Mouse (Mus musculus) heart, postnatal 4 days (tissue): Measurements from ENCODE around the gene Otub2. TPM values are rescaled to one million over a fixed set of nuclear protein-coding genes. Genes with fewer than 3 reads are reported as not detected.
A peak's percentile ranks its signal among the peaks of the same experiment; 100 is the strongest.

ENCODE experiments used
- DNase-seq: peaks from one replicate; pipeline ENCODE4 v3.0.0; 2021
- total RNA-seq, 2 experiments: library from RNA; stranded (reverse); gene quantifications; 2 replicates each; pipeline ENCODE4 v1.2.3; 2021

Gene Otub2
- total RNA-seq, 2 experiments from 2014 or later: 3.7 to 4.2 TPM

DNA sequence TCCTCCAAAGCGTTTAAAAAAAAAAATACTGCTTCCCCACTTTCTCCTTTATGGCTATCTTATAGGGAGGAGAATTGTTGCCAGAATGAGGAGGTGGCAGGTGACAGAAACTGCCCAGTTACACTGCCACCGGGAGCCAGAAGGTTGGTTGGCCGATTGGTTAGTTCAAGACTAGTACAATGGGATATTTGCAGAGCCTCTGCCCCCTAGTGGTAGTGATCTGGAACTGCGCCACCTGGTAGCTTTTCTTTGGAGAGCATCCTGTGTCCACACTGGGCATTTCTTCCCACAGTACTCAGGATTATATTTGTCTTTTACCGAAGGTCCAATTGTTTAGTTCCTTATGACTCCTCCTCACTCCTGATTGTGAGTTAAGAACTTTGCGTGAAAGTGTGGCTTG lies 16.8 kb upstream of the Otub2 start:
- peak; percentile 78 for DNase-seq

GRCm38 (mm10) chr12:103373530-103374236 lies 14.8 kb upstream of the Otub2 start:
- no peak for DNase-seq

GRCm38 (mm10) chr12:103376124-103376523 lies 12.4 kb upstream of the Otub2 start:
- DNase-seq: no peak

DNA sequence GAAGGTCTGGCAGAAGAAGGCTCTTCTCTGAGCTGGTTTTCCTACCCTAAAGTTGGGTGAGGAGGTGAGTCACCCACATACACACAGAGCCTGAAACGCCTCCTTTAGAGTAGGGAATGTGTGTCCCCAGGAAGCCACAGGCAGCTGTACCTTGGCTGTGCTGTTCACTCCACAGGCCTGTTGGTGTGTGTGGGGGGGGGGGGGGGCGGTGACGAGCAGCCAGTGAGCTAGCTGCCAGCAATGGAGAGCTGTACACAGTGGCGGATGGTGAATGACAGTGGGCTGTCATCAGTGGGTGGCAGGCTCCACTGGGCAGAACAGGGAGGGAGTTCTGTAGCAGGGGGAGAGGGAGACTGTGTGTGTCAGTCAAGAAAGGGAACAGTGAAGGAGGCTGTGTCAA lies 11.7 kb upstream of the Otub2 start:
- DNase-seq: no peak

DNA sequence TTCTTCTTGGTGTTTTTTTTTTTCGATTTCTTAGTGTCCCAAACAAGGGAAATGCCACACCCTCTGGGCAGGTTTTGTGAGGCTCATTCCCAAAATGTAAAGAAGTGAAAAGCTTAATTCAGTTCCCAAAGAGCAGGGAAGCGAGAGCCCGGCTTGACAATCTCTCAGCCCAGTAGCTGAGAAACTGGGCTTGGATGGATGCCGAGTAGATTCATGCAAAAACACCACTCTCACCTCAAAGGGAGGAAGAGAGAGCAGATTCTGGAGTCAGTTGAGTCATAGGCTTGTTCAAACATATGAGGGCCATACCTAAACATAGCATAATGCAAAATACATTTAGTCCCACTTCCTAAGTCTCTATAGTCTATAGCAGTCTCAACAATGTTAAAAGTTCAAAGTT lies 8.3 kb upstream of the Otub2 start:
- DNase-seq: no peak

GRCm38 (mm10) chr12:103389348-103389727 lies 856 bp downstream of the Otub2 start:
- no peak for DNase-seq

DNA sequence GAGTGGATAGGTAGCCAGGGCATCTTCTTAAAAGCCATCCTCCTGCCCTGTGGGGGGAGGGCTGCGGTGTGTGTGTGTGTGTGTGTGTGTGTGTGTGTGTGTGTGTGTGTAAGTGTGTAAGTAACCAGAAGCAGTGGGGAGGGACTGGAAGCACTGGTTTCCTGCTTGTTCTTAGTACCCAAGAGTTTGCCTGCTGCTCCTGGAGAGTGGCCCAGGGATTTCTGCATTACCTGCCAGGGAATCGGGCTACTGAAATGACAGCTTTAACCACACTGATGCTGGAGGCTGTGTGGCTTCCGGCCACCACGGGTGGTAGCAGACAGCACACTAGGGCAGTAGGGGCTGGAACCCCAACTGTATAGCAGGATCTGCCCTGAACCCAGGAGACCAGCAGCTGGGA lies 1.5 kb downstream of the Otub2 start:
- no peak for DNase-seq

DNA sequence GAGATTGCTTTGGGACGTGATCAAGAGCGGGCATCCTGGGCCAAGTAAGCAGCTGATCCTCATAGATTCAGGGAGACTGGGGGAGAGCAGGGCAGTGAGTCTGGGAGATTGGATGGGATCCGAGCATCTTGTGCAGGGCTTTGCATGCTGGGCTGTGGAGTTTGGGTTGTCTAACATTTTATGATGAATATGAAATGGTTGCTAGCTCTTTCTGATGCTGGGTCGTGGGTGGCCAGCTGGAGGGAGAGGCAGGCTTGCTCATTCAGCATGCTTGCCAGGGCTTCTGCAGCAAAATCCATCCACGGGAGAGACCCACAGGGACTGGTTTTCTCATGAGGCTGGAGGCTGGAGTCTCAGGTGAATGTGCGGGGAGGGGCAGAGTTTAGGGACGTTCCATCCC lies 2.6 kb downstream of the Otub2 start:
- DNase-seq: no peak

GRCm38 (mm10) chr12:103393528-103393927 lies 5.0 kb downstream of the Otub2 start:
- no peak for DNase-seq

DNA sequence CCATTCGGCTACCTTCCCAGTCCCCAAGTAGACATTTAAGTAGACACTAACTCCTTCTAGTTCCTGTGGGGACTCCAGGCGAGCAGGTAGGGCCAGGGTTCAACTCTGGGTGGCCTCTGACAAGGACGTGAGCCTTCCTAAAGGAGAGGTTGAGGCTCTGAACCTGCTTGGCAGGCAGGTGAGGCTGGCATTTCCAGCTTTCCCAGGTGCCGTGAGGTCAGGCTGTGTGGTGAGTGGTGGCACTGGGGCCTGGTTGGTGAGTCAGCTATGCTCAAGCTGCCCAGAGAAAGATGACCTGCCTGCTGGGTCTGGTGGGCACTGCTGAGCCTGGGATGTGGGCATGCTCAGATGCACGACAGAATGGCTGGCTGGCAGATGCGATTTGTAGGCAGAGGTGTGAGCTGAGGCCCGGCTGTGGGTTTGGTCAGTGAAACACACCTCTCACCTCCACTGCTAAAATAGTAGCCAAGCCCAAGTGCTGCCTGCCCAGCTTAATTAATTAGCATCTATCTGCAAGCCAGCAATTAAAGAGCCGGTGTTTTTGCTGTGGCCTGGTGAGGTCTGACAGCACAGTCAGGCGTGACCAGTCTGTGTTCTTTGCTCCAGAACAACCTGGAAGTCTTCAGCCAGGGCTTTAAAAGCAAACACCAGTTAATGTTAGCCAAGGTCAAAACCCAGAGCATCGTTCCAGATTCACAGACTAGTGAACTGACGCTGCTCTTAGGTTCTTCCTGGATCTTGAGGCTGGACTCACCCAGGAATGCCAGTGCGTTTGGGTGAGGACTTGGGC lies 7.2 kb downstream of the Otub2 start:
- no peak for DNase-seq

- no peak for DNase-seq
Observed at GRCm38 (mm10) chr12:103396751-103397150, 8.3 kb downstream of the Otub2 start.

GRCm38 (mm10) chr12:103404131-103404530 lies 15.6 kb downstream of the Otub2 start:
- DNase-seq: no peak

- DNase-seq: no peak
Observed at GRCm38 (mm10) chr12:103407720-103408119, 19.2 kb downstream of the Otub2 start, which contains the start of gene 9330161L09Rik. Gene 9330161L09Rik (minus strand): TSS chr12:103407820.

DNA sequence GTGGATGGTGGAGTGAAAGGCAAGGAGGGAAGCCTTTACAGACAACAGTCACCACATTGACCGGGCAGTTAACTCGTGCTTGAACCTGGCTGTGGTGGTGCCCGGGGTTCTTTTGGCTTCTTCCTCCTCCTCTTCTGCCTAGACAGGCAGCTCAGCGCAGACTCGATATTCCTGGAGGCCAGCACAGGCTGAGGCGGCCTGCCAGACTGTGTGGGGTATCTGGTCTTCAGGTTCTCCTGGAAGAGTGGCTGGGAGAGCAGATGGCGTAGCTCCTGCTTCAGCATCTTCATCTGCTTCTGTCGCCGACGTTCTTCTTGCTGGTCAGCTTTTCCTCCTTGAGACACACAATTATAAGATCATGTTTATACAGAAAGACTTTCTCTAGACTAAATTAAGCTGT lies 19.7 kb downstream of the Otub2 start:
- DNase-seq: no peak

- no peak for DNase-seq
Observed at GRCm38 (mm10) chr12:103425016-103425728, 36.7 kb downstream of the Otub2 start.

DNA sequence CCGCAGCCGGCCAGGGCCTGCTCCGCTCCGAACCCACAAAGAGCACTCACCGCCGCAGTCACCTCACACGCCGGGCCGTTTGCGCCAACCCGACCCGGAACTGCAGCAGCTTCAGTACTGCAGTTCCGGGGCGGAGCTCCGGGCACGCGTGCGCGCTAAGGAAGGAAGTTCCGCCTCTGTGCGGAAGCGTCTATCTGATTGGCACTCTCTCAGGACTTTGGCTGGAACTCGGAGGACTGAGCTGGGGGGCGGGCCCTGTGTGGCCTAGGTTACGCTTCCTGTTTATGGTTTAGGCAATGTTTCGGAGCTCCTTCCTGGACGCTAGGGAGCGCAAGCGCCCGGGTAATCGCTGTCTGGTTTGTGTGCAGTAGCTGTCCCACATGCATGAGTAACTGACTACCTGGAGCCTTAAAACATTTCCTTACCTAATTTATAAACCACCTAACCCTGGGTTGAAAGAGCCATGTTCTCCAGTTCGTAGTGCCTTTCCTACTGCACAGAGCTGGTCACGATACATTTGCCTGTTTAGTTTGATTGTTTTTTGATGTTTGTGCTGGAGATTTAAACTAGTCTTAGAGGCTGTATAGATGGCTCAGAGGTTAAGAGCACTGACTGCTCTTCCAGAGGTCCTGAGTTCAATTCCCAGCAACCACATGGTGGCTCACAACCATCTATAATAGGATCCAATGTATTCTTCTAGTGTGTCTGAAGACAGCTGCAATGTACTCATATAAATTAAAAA lies 37.4 kb downstream of the Otub2 start, which contains the start of gene Ddx24:
Gene Ddx24 (minus strand): TSS at position 102 of the 742 bp plus-strand sequence.
- DNase-seq: peak; percentile 98

DNA sequence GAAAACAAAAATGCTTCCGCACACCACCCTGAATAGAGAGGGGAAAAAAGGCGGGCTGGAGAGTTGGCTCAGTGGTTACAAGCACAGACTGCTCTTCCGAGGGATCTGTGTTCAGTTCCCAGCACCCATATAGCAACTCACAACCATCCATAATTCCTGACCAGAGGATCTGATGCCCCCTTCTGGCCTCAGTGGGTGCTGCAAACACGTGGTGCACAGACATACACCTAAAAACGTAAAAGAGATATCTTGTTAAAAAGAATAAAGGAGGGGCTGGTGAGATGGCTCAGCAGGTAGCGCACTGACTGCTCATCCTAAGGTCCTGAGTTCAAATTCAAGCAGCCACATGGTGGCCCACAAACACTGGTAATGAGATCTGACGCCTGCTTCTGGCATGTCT lies 38.2 kb downstream of the Otub2 start:
- no peak for DNase-seq

- DNase-seq: no peak
Observed at GRCm38 (mm10) chr12:103433430-103433829, 44.9 kb downstream of the Otub2 start.

DNA sequence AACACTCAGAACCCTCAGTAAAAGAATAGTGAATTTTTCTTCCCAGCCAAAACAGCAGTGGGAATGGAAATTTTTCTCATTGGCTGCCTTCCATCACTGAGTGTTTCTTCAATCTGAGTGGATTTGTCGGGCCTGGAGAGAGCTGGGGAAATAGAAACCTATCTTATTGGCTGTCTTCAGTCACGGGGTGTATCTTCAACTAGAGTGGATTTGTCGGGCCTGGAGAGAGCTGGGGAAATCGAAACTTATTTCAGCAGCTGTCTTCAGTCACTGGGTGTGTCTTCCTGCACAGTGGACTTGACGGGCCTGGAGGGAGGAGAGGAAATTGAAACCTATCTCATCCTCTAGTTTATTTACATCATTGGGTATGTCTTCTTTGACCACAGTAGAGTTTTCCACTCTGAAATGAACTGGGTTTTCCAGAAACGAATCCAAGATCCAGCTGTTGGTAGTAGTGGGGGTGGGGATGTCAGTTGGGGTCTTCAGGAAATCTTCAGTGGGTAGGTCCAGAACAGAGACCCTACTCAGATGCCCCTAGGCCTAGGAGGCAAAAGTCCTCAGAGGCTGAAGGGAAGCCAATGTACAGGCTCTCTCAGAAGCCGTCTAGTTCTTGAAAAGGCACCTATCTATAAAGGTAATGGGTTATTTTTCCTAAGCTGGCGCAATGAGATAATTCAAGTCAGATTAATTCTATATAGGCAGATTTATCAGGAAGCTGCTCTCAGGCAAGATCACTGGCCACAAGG lies 45.7 kb downstream of the Otub2 start, which contains the start of gene Ifi27:
Gene Ifi27 (plus strand): TSS at position 226 of the 746 bp plus-strand sequence.
- peak; percentile 68 for DNase-seq

GRCm38 (mm10) chr12:103434861-103435260 lies 46.4 kb downstream of the Otub2 start:
- DNase-seq: no peak

DNA sequence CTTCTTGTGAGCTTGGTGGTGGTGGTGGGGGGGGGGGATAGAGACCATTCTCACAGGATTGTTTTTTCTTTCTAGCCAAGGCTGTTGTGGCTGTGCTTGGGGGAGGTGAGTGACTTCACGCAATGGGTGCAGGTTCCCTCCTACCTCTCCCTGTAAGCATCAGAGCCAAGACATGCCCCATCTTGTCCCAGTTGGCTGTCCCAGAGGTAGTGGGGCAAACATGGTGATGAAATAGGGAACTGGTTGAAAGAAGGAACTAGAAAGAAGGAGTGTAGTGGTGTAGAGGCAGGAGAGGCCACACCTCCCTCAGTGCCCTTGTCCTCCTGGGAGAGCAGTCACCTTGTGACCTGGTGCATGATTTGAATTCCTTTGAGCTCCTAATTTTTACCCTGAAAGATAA lies 49.1 kb downstream of the Otub2 start:
- DNase-seq: no peak

- DNase-seq: no peak
Observed at GRCm38 (mm10) chr12:103443524-103443923, 55.0 kb downstream of the Otub2 start, which contains the start of gene Ifi27l2a. Gene Ifi27l2a (minus strand): TSS chr12:103443680.
